Mouse (Mus musculus) hindbrain, embryonic 15.5 days (tissue): ENCODE measurements around the gene Ccdc185. TPM values are rescaled to one million over a fixed set of nuclear protein-coding genes. Genes with fewer than 3 reads are reported as not detected.

Experiments
- ATAC-seq: fragments of 200-750 bp; cut with Nextera tagmentation; 2 replicates; pipeline ENCODE4 v1.8.0; 2017; ENCODE audit warnings: low read depth, moderate number of reproducible peaks, moderate TSS enrichment; ENCODE audit not compliant: low FRiP score
- H3K27ac ChIP-seq: fragments of 300-500 bp; sonication (generic); replicated peaks from 2 replicates; pipeline ENCODE4 v1.5.1; 2015; ENCODE audit warnings: mild to moderate bottlenecking, inconsistent platforms
- H3K27me3 ChIP-seq: fragments of 300-500 bp; sonication (generic); 2 replicates; pipeline ENCODE4 v1.6.1; 2015; ENCODE audit warnings: control low read depth, inconsistent platforms
- H3K36me3 ChIP-seq: fragments of 300-500 bp; sonication (generic); 2 replicates; pipeline ENCODE4 v1.6.1; 2015; ENCODE audit warnings: control low read depth, inconsistent platforms
- H3K4me1 ChIP-seq: fragments of 300-500 bp; sonication (generic); replicated peaks from 2 replicates; pipeline ENCODE4 v1.6.1; 2015; ENCODE audit warnings: control low read depth, inconsistent platforms
- H3K4me2 ChIP-seq: fragments of 300-500 bp; sonication (generic); 2 replicates; pipeline ENCODE4 v1.6.1; 2015; ENCODE audit warnings: moderate library complexity, mild to moderate bottlenecking, inconsistent platforms
- H3K4me3 ChIP-seq: fragments of 300-500 bp; sonication (generic); 2 replicates; pipeline ENCODE4 v1.5.1; 2015; ENCODE audit warnings: mild to moderate bottlenecking, inconsistent platforms
- H3K9ac ChIP-seq: fragments of 300-500 bp; sonication (generic); 2 replicates; pipeline ENCODE4 v1.6.1; 2015; ENCODE audit warnings: inconsistent platforms
- H3K9me3 ChIP-seq: fragments of 300-500 bp; sonication (generic); 2 replicates; pipeline ENCODE4 v1.6.1; 2016; ENCODE audit warnings: control low read depth, inconsistent platforms
- WGBS: fragments of 180-500 bp; shearing (Covaris S2); methylation state at CpG from one replicate; pipeline ENCODE4 v1.1.7; 2015; 5-methylcytosine and 5-hydroxymethylcytosine counted together
- polyA plus RNA-seq: library from polyadenylated mRNA; unstranded; fragments of >200 nt; fragmentation: Nextera tagmentation; extraction: Ambion mirVana; gene quantifications from 2 replicates; pipeline ENCODE4 v1.2.1, GENCODE M21; 2015

Gene Ccdc185
- polyA plus RNA-seq, 1 experiment from 2014 or later, result not detected

DNA sequence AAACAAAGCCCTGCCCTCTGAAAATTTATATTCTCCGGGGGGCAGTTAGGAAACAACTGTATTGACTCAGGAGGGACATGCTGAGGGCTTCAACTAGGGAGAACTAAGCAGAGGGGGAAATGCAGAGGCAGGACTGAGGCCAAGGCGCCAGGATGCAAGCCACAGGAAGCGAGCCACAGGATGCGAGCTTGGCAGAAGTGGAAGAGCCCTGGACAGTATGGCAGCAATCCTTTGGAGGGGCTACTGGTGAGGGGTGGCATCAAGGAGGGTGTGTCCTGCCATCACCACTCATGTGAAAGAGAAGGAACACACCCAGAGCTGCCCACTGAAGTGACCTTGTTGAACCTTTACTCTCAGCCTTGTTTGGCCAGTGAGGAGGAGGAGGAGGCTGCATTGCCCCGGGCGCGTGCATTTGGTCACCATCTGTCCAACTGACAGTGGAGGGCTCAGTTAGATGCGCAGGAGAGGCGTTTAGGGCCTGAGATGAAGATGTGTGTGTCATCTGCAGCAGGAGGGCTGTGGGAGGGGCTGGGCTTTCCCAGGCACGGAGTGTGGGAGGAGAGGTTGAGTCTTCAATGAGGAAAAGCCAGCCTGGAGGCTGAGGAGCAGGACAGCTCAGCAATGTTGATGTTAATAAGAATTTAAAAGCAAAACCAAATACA, 27.9 kb upstream of the Ccdc185 start:
- Histone ChIP-seq H3K4me1 (peaks cover 9% of the 10 kb centered on the region), H3K9me3 (no peaks in the 10 kb centered on the region), H3K27me3 (no peaks in the 10 kb centered on the region), H3K9ac (no peak overlapping the region), H3K4me2 (no peak overlapping the region), H3K36me3 (no peaks in the 10 kb centered on the region), H3K4me3 (no peak overlapping the region), H3K27ac (no peak overlapping the region)
- 50% methylated on average over 10 of the region's 10 CpGs for WGBS
- no peak for ATAC-seq

DNA sequence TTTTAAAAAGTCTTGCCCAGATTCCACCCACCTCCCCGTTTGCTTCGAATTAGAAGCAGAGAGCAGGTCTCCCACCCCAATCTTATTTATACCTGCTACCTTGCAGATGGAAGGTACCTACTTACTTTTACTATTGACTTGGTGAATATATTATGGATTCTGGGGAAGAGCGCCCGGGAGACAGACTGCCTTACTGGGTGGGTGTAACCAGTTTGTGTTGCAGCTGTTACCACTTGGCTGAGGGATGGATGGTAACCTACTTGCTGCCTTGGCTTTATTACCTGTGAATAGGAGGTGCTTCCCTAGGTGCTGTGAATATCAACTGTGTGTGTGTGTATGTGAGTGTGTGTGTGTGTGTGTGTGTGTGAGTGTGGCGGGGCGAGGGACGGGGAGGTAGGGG, 26.6 kb upstream of the Ccdc185 start:
- H3K4me3 ChIP-seq, result no peak overlapping the region
- H3K36me3 ChIP-seq, result no peaks in the 10 kb centered on the region
- no peaks in the 10 kb centered on the region for H3K9me3 ChIP-seq
- H3K9ac ChIP-seq, result no peak overlapping the region
- no peak overlapping the region for H3K4me2 ChIP-seq
- ATAC-seq, result no peak
- no peaks in the 10 kb centered on the region for H3K27me3 ChIP-seq
- H3K27ac ChIP-seq, result no peak overlapping the region
- H3K4me1 ChIP-seq, result peaks cover 9% of the 10 kb centered on the region
- WGBS, result 85% methylated on average over 7 of the region's 7 CpGs

DNA sequence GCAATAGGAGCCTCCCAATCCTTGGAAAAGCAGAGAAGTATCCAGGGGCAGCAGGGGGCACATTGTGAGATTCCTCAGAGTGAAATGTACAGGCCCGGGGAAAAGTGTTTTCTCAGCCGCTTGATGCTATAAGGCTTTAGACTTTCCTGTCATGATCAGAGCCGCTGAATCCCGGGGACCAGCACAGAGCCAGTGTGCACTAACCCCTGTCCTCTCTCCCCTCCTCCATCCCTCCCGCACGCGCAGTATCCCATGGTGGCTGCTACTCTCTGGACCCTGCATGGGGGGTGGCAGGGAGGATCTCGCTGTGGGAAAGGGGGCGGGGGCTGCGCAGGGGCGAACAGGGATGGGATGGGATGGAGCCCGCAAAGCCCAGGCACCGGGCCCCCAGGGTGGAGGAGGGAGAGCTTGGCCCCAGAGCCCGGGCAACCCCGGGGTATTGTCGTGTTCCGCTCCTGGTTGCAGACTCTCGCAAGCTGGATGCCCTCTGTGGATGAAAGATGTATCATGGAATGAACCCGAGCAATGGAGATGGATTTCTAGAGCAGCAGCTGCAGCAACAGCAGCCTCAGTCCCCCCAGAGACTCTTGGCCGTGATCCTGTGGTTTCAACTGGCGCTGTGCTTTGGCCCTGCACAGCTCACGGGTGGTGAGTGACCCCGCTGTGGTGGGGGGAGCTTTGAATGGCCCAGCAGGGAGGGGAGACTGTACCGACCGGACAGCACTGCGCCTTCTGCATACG, 15.7 kb upstream of the Ccdc185 start:
- Histone ChIP-seq H3K27ac (peak overlapping the region; percentile 81), H3K4me3 (peak overlapping the region; percentile 50)

DNA sequence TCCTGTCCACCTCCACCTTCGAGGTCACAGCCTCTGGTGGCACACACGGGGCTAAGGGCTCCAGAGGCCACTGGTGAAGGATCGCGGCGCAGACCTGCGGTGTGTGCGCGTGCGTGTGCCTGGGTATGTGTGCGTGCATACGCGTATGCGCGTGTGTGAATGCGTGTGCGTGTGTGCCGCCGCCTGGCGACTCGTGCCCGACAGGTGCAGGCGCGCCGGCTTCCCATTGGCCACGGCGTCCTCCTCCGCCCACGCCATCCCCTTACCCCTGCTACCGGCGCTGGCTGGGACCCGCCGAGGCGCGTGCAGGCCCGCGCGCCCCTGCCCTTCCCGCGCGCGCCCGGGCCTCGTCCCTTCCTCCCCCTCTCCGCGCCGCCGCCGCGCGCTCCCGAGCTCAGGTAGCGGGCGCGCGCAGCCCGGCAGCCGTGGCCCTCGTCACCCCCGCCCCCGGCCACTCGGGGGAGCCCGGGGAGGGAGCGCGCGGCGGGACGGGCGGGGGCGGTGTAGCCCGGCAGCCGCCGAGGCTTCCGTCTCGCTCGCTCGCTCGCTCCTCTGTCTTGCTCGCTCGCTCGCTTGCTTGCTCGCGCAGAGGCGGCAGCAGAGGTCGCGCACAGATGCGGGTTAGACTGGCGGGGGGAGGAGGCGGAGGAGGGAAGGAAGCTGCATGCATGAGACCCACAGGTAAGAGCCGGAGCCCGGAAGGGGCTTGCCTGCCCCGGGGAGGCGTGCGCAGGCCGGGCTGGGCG, 14.9 kb upstream of the Ccdc185 start, which contains the start of gene Susd4:
Susd4 (plus strand) TSS at position 145 of the 746 bp plus-strand sequence.
- no peaks in the 10 kb centered on the region for H3K36me3 ChIP-seq
- peak within 1 kb of the TSS; percentile 50 for H3K9ac ChIP-seq
- H3K4me1 ChIP-seq, result peaks cover 24% of the 10 kb centered on the region
- H3K4me2 ChIP-seq, result peak within 1 kb of the TSS; percentile 75
- H3K4me3 ChIP-seq, result peak within 1 kb of the TSS; percentile 50
- ATAC-seq, result peak; percentile 94
- peak within 1 kb of the TSS; percentile 81 for H3K27ac ChIP-seq
- no peaks in the 10 kb centered on the region for H3K27me3 ChIP-seq
- 0% methylated on average over 80 of the region's 95 CpGs for WGBS
- H3K9me3 ChIP-seq, result no peaks in the 10 kb centered on the region

More for the DNA sequence above, 15.7 kb upstream of the Ccdc185 start:
- Histone ChIP-seq H3K9me3 (no peaks in the 10 kb centered on the region), H3K36me3 (no peaks in the 10 kb centered on the region), H3K4me2 (peak overlapping the region; percentile 75), H3K9ac (peak overlapping the region; percentile 50), H3K27me3 (no peaks in the 10 kb centered on the region), H3K4me1 (peaks cover 24% of the 10 kb centered on the region)
- under 1% methylated on average over 27 of the region's 27 CpGs for WGBS
- peak; percentile 75 for ATAC-seq

DNA sequence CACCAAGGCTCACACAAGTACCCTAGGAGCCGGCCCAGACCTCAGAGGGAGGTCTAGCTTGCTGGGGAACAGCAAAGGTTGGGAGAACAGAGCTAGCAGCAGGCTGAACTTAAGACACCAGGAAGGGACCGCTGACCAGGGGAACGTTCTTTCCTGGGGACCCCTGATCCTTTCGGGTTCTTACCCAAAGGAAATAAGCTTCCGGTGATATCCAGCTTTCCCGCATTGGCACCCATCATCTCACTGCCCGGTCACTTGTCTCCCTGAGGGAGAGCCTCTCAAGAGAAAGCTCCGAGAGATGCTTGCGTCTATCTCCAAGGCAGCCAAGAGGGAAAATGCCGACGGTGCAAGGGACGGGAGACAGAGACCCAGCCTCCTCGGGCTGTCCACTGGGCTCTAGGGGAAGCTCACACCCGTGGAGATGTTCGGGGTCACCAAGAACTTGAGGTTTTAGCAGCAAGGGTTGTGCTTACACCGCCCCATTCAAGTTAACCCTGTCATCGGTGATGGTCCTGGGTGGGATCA, 14.3 kb upstream of the Ccdc185 start:
- Histone ChIP-seq H3K36me3 (no peaks in the 10 kb centered on the region), H3K4me3 (peak overlapping the region; percentile 50), H3K4me1 (peaks cover 24% of the 10 kb centered on the region), H3K27ac (peak overlapping the region; percentile 81), H3K27me3 (no peaks in the 10 kb centered on the region), H3K9me3 (no peaks in the 10 kb centered on the region), H3K9ac (peak overlapping the region; percentile 50), H3K4me2 (peak overlapping the region; percentile 75)
- WGBS, result 4% methylated on average over 17 of the region's 17 CpGs
- no peak for ATAC-seq

DNA sequence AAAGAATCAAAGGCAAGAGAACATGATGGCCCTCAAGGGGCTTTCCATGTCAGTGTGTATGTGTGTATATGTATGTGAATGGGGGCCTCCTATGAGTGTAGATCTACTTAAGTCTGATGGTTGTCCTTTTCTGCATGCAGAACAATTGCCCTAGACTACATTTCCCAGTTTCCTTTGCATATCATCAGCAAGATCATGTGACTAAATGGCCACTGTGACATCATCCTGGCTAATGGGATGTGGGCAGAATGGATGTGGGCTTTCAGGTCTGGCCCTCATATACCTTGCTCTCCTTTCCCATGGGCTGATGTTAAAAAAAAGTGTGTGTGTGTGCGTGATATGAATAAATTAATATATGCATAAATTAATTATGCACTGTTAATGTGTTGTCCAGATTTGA, 9.8 kb upstream of the Ccdc185 start:
- 92% methylated on average over 1 of the region's 1 CpGs for WGBS
- H3K36me3 ChIP-seq, result no peaks in the 10 kb centered on the region
- ATAC-seq, result no peak
- H3K27ac ChIP-seq, result no peak overlapping the region
- H3K4me2 ChIP-seq, result no peak overlapping the region
- no peaks in the 10 kb centered on the region for H3K27me3 ChIP-seq
- 0 out of 2 replicates have a peak, but pooled peaks cover 4% of the 10 kb centered on the region for H3K4me1 ChIP-seq
- no peak overlapping the region for H3K9ac ChIP-seq
- no peak overlapping the region for H3K4me3 ChIP-seq
- no peaks in the 10 kb centered on the region for H3K9me3 ChIP-seq

DNA sequence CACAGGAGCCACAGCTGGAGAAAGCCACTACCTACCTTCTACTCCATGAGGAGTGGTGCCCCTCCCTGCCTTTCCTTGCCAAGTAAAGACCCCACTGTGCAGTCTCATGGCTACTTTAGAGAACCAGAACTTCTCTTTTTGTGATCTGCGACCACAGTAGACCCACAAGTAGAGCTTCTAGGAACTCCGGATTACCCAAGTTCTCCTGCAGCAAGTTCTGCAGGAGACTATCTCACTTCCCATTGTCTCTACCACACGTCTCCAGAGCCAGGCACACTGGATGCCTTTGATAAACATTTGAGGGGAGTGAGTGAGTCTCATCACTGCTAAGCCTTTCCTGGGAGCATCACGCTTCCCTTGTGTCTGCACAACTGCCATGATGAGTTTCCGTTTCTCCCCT, 5.9 kb upstream of the Ccdc185 start:
- no peak overlapping the region for H3K4me2 ChIP-seq
- no peaks in the 10 kb centered on the region for H3K9me3 ChIP-seq
- H3K36me3 ChIP-seq, result no peaks in the 10 kb centered on the region
- no peaks in the 10 kb centered on the region for H3K4me1 ChIP-seq
- H3K27me3 ChIP-seq, result no peaks in the 10 kb centered on the region
- H3K9ac ChIP-seq, result no peak overlapping the region
- no peak for ATAC-seq
- 85% methylated on average over 5 of the region's 5 CpGs for WGBS
- H3K4me3 ChIP-seq, result no peak overlapping the region
- no peak overlapping the region for H3K27ac ChIP-seq

DNA sequence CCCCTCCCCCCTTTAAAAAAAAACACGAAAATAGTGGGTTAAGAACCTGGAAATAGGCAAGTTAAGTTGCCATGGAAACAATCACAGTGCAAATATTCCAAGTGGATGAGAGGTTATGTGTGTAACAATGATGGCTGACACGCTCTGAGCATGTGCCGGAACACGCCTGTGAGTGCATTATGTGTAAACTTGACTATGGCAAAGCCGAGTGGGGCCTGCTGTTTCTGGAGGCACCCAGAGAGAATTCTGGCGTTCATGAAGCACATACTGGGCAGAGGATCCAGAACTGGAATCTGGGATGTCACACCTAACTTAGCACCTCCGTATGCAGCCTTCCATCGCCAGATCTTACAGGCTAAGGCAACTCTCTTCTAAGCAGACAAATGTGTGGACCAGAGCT, 4.7 kb upstream of the Ccdc185 start:
- 80% methylated on average over 8 of the region's 8 CpGs for WGBS
- no peaks in the 10 kb centered on the region for H3K4me1 ChIP-seq

DNA sequence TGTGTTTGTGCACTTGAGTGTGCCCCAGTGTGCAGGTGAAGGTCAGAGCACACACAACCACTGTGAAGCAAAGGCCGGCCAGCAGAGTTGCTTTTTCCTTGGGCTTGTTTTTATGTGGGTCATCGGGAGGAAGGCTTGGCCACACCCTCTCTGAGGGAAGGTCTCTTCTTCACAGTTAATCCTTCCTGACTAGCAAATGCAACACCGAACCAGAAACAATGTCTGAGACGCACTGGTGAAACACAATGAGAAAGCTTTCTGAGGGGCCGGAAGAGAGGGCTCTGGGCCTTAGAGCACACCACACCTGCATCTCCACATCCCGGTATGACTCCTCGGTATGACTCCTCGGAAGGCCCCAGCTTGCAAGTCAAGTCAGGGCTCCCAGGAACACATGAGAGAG, 2.3 kb upstream of the Ccdc185 start:
- no peaks in the 10 kb centered on the region for H3K4me1 ChIP-seq
- no peak overlapping the region for H3K27ac ChIP-seq
- WGBS, result 73% methylated on average over 8 of the region's 8 CpGs
- no peak overlapping the region for H3K9ac ChIP-seq
- H3K9me3 ChIP-seq, result no peaks in the 10 kb centered on the region
- H3K36me3 ChIP-seq, result no peaks in the 10 kb centered on the region
- no peak overlapping the region for H3K4me2 ChIP-seq
- no peaks in the 10 kb centered on the region for H3K27me3 ChIP-seq
- no peak overlapping the region for H3K4me3 ChIP-seq
- no peak for ATAC-seq

More for the DNA sequence above, 4.7 kb upstream of the Ccdc185 start:
- no peak overlapping the region for H3K9ac ChIP-seq
- H3K9me3 ChIP-seq, result no peaks in the 10 kb centered on the region
- H3K4me2 ChIP-seq, result no peak overlapping the region
- H3K36me3 ChIP-seq, result no peaks in the 10 kb centered on the region
- H3K27ac ChIP-seq, result no peak overlapping the region
- H3K27me3 ChIP-seq, result no peaks in the 10 kb centered on the region
- ATAC-seq, result no peak
- no peak overlapping the region for H3K4me3 ChIP-seq

- Histone ChIP-seq H3K36me3 (no peaks in the 10 kb centered on the region), H3K4me2 (no peak overlapping the region), H3K27ac (no peak overlapping the region), H3K9ac (no peak overlapping the region), H3K9me3 (no peaks in the 10 kb centered on the region), H3K4me1 (no peaks in the 10 kb centered on the region), H3K4me3 (no peak overlapping the region), H3K27me3 (no peaks in the 10 kb centered on the region)
- no peak for ATAC-seq
- WGBS, result 91% methylated on average over 17 of the region's 17 CpGs
These were observed 1.1 kb downstream of the Ccdc185 start for GRCm38 (mm10) chr1:182747834-182748233.

GRCm38 (mm10) chr1:182747081-182747480, 1.9 kb downstream of the Ccdc185 start:
- no peak overlapping the region for H3K9ac ChIP-seq
- H3K4me2 ChIP-seq, result no peak overlapping the region
- no peaks in the 10 kb centered on the region for H3K36me3 ChIP-seq
- H3K27ac ChIP-seq, result no peak overlapping the region
- 93% methylated on average over 9 of the region's 9 CpGs for WGBS
- H3K4me3 ChIP-seq, result no peak overlapping the region
- H3K4me1 ChIP-seq, result no peaks in the 10 kb centered on the region
- no peaks in the 10 kb centered on the region for H3K27me3 ChIP-seq
- ATAC-seq, result no peak
- H3K9me3 ChIP-seq, result no peaks in the 10 kb centered on the region

- Histone ChIP-seq H3K4me2 (no peak overlapping the region), H3K4me3 (no peak overlapping the region), H3K27me3 (no peaks in the 10 kb centered on the region), H3K27ac (no peak overlapping the region), H3K9ac (no peak overlapping the region), H3K9me3 (no peaks in the 10 kb centered on the region), H3K4me1 (no peaks in the 10 kb centered on the region), H3K36me3 (no peaks in the 10 kb centered on the region)
- ATAC-seq, result no peak
- 68% methylated on average over 4 of the region's 4 CpGs for WGBS
These were observed 13.1 kb downstream of the Ccdc185 start for GRCm38 (mm10) chr1:182735891-182736290.
